Mouse (Mus musculus) T-cell, adult 2 months (primary cell): Measurements from ENCODE around the gene Shbg.

Source experiments
- DNase-seq: peaks from one replicate; pipeline ENCODE4 v3.0.0; 2022; ENCODE audit warnings: low spot score

Gene Shbg

DNA sequence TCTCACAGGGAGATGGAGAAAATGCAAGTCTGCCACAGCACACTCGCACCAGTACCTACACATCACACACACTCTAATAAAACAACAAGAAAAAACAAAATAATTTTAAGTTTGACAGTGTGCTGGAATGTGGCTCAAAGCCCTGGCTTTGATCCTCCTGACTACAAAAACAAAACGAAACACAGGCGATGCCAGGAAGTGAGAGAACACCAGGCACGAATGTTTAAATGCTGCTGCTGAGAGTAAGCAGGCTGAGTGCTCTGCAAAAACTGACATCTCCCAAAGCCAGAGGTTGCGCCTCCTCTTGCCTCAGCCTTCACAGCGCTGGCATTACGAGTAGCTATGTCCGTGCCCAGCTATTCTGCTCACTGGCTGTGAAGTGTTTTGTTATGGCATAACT lies 52.6 kb downstream of the Shbg start:
- no peak for DNase-seq
